11 mouse cellular contexts compared by ENCODE assay signal in genomic region chr8:108647556-108647955, GRCm38 (mm10).
DNase-seq lines count a peak whose midpoint lies in the region; ATAC-seq and TF ChIP-seq lines count a peak whose summit lies in the region.
"Had no signal": no experiment of that assay in that cellular context is flagged by ENCODE, and none has a peak within 500 bp of the region (broad histone marks: within the 10 kb centered on the region; RNA-seq: fewer than 3 reads in every experiment).

No protein-coding gene starts in this region.

- H3K9me3 ChIP-seq in embryonic facial prominence, embryonic 14.5 days (ENCODE audit: control insufficient read depth, low read length): no peaks in the 10 kb centered on the region
- no peaks in the 10 kb centered on the region for H3K9me3 ChIP-seq in lung, postnatal 0 days (ENCODE audit: low read length)
- no peaks in the 10 kb centered on the region for H3K9me3 ChIP-seq in midbrain, embryonic 15.5 days
- no peaks in the 10 kb centered on the region for H3K9me3 ChIP-seq in hindbrain, embryonic 13.5 days
- H3K9me3 ChIP-seq: limb, embryonic 12.5 days; neural tube, embryonic 13.5 days had no signal

- no peak for TF ChIP-seq EP300 in lung, postnatal 0 days (IDR thresholded peaks at IDR 0.05)

- no peaks in the 10 kb centered on the region for H3K36me3 ChIP-seq in embryonic facial prominence, embryonic 14.5 days (ENCODE audit: control insufficient read depth, insufficient read depth, low read length)
- no peaks in the 10 kb centered on the region for H3K36me3 ChIP-seq in lung, postnatal 0 days (ENCODE audit: insufficient read depth, low read length)
- no peaks in the 10 kb centered on the region for H3K36me3 ChIP-seq in midbrain, embryonic 15.5 days (replicated peaks)
- no peaks in the 10 kb centered on the region for H3K36me3 ChIP-seq in hindbrain, embryonic 13.5 days
- H3K36me3 ChIP-seq: limb, embryonic 12.5 days; neural tube, embryonic 13.5 days had no signal

- no peaks in the 10 kb centered on the region for H3K27me3 ChIP-seq in embryonic facial prominence, embryonic 14.5 days (replicated peaks; ENCODE audit: control insufficient read depth, insufficient read depth, low read length)
- no peaks in the 10 kb centered on the region for H3K27me3 ChIP-seq in lung, postnatal 0 days (replicated peaks; ENCODE audit: insufficient read depth, low read length)
- no peaks in the 10 kb centered on the region for H3K27me3 ChIP-seq in midbrain, embryonic 15.5 days (replicated peaks)
- no peaks in the 10 kb centered on the region for H3K27me3 ChIP-seq in hindbrain, embryonic 13.5 days
- H3K27me3 ChIP-seq: limb, embryonic 12.5 days; neural tube, embryonic 13.5 days had no signal

- 0 out of 2 replicates have a peak, but pooled peaks cover 3% of the 10 kb centered on the region for H3K4me1 ChIP-seq in embryonic facial prominence, embryonic 14.5 days (ENCODE audit: control insufficient read depth, insufficient read depth, low read length)
- H3K4me1 ChIP-seq in lung, postnatal 0 days (ENCODE audit: insufficient read depth, low read depth, low read length): 0 out of 2 replicates have a peak, but pooled peaks cover 2% of the 10 kb centered on the region
- no peaks in the 10 kb centered on the region for H3K4me1 ChIP-seq in midbrain, embryonic 15.5 days
- H3K4me1 ChIP-seq in hindbrain, embryonic 13.5 days (replicated peaks): no peaks in the 10 kb centered on the region
- H3K4me1 ChIP-seq: neural tube, embryonic 13.5 days had no signal

- H3K4me3 ChIP-seq in embryonic facial prominence, embryonic 14.5 days (ENCODE audit: low read depth, low read length): no peak overlapping the region
- no peak overlapping the region for H3K4me3 ChIP-seq in lung, postnatal 0 days (ENCODE audit: low read depth, low read length)
- no peak overlapping the region for H3K4me3 ChIP-seq in midbrain, embryonic 15.5 days
- no peak overlapping the region for H3K4me3 ChIP-seq in hindbrain, embryonic 13.5 days
- H3K4me3 ChIP-seq: limb, embryonic 12.5 days; neural tube, embryonic 13.5 days had no signal

- no peak overlapping the region for H3K9ac ChIP-seq in embryonic facial prominence, embryonic 14.5 days (ENCODE audit: low read depth, low read length)
- H3K9ac ChIP-seq in lung, postnatal 0 days (replicated peaks; ENCODE audit: low read depth): no peak overlapping the region
- no peak overlapping the region for H3K9ac ChIP-seq in midbrain, embryonic 15.5 days
- H3K9ac ChIP-seq in hindbrain, embryonic 13.5 days: no peak overlapping the region
- H3K9ac ChIP-seq: limb, embryonic 12.5 days; neural tube, embryonic 13.5 days had no signal

- DNase-seq in cerebellum, postnatal 25 days: peak; percentile 28 to 47
- no peak for DNase-seq in cerebellum, adult 11-12 months
- peak; percentile 68 for DNase-seq in embryonic facial prominence, embryonic 14.5 days (ENCODE audit: low spot score)
- DNase-seq in heart, postnatal 4 days: peak; percentile 57
- peak; percentile 74 for DNase-seq in lung, postnatal 0 days (ENCODE audit: low spot score)
- no peak for DNase-seq in B cell, adult 2 months
- DNase-seq: thymus, postnatal 14 days had no signal

- 30% methylated on average over 8 of the region's 8 CpGs for WGBS in embryonic facial prominence, embryonic 14.5 days
- WGBS in lung, postnatal 0 days: 18% methylated on average over 8 of the region's 8 CpGs
- WGBS in midbrain, embryonic 15.5 days: 64% methylated on average over 8 of the region's 8 CpGs
- 59% methylated on average over 8 of the region's 8 CpGs for WGBS in hindbrain, embryonic 13.5 days

- H3K27ac ChIP-seq in embryonic facial prominence, embryonic 14.5 days (replicated peaks; ENCODE audit: low read depth, low read length): peak overlapping the region; percentile 42
- H3K27ac ChIP-seq in lung, postnatal 0 days (ENCODE audit: low read length): no peak overlapping the region
- H3K27ac ChIP-seq in midbrain, embryonic 15.5 days: no peak overlapping the region
- H3K27ac ChIP-seq in hindbrain, embryonic 13.5 days: no peak overlapping the region
- H3K27ac ChIP-seq: limb, embryonic 12.5 days; neural tube, embryonic 13.5 days had no signal

- peak; percentile 9 for TF ChIP-seq CTCF in lung, postnatal 0 days (IDR thresholded peaks at IDR 0.05)

- no peak overlapping the region for H3K4me2 ChIP-seq in embryonic facial prominence, embryonic 14.5 days (ENCODE audit: low read depth, low read length)
- H3K4me2 ChIP-seq in lung, postnatal 0 days (replicated peaks; ENCODE audit: low read depth, low read length): no peak overlapping the region
- H3K4me2 ChIP-seq in midbrain, embryonic 15.5 days: no peak overlapping the region
- no peak overlapping the region for H3K4me2 ChIP-seq in hindbrain, embryonic 13.5 days
- H3K4me2 ChIP-seq: limb, embryonic 12.5 days; neural tube, embryonic 13.5 days had no signal

- peak; percentile 18; the same call in 1 of the 2 replicates for ATAC-seq in embryonic facial prominence, embryonic 14.5 days (ENCODE audit: low read depth)
- peak; percentile 86 for ATAC-seq in lung, postnatal 0 days
- no peak for ATAC-seq in midbrain, embryonic 15.5 days (replicated peaks)
- ATAC-seq in hindbrain, embryonic 13.5 days (ENCODE audit: low FRiP score): no peak

Comparison
In these comparisons a context has a peak if more than half of its experiments do, and no peak if none do; other contexts are left out.
1. DNase-seq: peak in cerebellum, postnatal 25 days (2 of 2), embryonic facial prominence, embryonic 14.5 days (single experiment), heart, postnatal 4 days (single experiment) and lung, postnatal 0 days (single experiment); none in cerebellum, adult 11-12 months (single experiment) and B cell, adult 2 months (0 of 2).
2. ATAC-seq: peak in embryonic facial prominence, embryonic 14.5 days (single experiment) and lung, postnatal 0 days (single experiment); none in midbrain, embryonic 15.5 days (single experiment) and hindbrain, embryonic 13.5 days (single experiment).